Mouse (Mus musculus): ENCODE results near the gene Hid1. TPM values are rescaled to one million over a fixed set of nuclear protein-coding genes. Genes with fewer than 3 reads are reported as not detected.

The Hid1 gene
- polyA plus RNA-seq (2012; rRNA removed) = 80.8 and 93.5 TPM in 2 replicates

GRCm38 (mm10) chr11:115367395-115367944 lies at the start of gene Hid1:
Gene Hid1 (minus strand): TSS chr11:115367756.

DNA sequence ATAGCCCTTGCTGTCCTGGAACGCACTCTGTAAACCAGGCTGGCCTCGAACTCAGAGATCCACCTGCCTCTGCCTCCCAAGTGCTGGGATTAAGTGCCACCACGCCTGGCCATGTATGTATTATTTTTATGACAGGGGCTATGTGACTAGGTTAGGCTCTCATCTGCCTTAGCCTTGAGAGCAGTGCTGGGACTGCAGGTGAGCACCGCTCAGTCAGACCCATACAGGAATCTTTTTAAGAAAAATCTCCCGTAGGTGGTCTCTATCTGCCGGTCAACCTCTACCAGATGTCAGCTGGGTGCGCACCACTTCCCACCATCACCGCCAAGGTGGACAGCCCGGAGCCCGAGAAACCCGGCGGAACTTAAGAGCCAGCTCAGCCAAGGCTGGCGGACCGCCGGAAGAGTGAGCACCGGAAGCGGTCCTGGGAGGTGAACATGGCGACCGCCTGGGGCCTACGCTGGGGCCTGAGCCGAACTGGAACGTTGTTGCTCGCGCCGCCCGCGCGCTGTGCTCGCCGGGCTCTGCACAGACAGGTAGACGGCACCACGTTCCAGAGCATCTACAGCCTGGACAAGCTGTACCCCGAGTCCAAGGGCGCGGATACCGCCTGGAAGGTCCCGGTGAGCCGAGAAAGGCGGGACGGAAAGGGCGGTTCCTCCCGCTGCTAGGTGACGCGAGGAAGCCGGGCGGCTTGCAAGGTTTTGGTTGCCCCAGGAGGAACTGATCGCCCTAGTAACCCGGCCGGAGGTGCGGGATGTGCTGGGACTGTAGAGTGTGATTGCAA lies 36.0 kb upstream of the Hid1 start, which contains the start of gene Mrpl58:
Gene Mrpl58, plus strand, starts transcription at position 415 of the 787 bp plus-strand sequence.

GRCm38 (mm10) chr11:115381743-115382539 lies 14.4 kb upstream of the Hid1 start, which contains the start of gene Cdr2l:
Gene Cdr2l (plus strand): TSS chr11:115381916.

DNA sequence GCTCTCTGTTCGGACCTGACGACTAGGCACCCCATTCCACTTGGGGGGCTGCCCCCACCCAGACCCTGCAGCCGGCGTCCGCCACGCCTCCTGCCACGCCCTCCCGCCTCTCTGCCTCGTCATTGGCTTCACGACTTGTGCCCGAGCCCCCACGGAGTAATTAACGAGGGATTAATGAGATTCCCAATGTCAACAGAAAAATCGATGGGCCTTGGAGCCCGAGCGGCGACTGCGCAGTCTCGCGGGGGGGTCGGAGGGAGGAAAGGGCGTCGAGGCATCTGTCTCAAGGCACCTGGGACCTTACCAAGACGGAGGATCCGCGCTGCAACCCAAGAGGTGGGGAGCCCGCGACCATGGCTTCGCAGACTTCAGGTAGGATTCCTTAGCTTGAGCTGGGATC lies 33.0 kb downstream of the Hid1 start, which contains the start of gene Otop3:
Gene Otop3, plus strand, starts transcription at position 201 of the 400 bp plus-strand sequence.

GRCm38 (mm10) chr11:115321906-115322693 lies 45.5 kb downstream of the Hid1 start, which contains the start of gene Ush1g:
Gene Ush1g (minus strand): TSS chr11:115322041.

DNA sequence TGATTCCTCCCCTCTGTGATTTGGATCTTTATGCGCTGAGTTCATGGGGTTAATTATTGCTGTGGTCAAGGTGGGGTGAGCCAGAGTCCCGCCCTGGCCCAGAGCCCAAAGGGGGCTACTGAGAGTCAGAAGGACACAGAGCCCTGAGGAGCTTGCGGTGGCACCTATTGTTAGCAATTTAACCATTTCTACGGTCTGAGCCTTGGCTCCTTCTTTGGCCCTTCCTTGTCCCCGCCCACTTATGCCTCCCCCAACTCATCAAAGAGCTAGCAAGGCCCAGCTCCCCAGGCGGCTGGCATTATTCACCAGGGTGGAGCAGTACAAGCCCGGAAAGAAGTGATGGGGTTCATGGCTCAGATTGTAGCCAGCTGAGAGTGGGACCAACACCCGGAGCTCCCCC lies 60.7 kb downstream of the Hid1 start, which contains the start of gene Otop2:
Gene Otop2, plus strand, starts transcription at position 301 of the 400 bp plus-strand sequence.

Other genes starting within 250 kb of the Hid1 start
- gene Cd300lf, start 233.8 kb downstream of the Hid1 start, polyA plus RNA-seq (2012; rRNA removed) = 1.7 and 2.3 TPM in 2 replicates
- gene Slc9a3r1, start 204.4 kb downstream of the Hid1 start, polyA plus RNA-seq (2012; rRNA removed) = 43.1 and 57.6 TPM in 2 replicates
- gene Tmem104, start 180.3 kb downstream of the Hid1 start, polyA plus RNA-seq (2012; rRNA removed) = 7.5 and 8.3 TPM in 2 replicates
- 6.5 and 8.5 TPM in 2 replicates for gene Nat9, start 179.9 kb downstream of the Hid1 start, polyA plus RNA-seq (2012; rRNA removed)
- gene Grin2c, start 100.5 kb downstream of the Hid1 start, polyA plus RNA-seq (2012; rRNA removed) = 0.06 and 0.31 TPM in 2 replicates
- 12.4 and 13.3 TPM in 2 replicates for gene Fdxr, start 90.7 kb downstream of the Hid1 start, polyA plus RNA-seq (2012; rRNA removed)
- 6.2 and 6.6 TPM in 2 replicates for gene Fads6, start 70.1 kb downstream of the Hid1 start, polyA plus RNA-seq (2012; rRNA removed)
- 16.1 and 21.0 TPM in 2 replicates for gene Otop2, start 60.6 kb downstream of the Hid1 start, polyA plus RNA-seq (2012; rRNA removed)
- gene Ush1g, start 45.7 kb downstream of the Hid1 start, polyA plus RNA-seq (2012; rRNA removed) = 1.5 and 2.2 TPM in 2 replicates
- 23.8 and 26.0 TPM in 2 replicates for gene Otop3, start 33.0 kb downstream of the Hid1 start, polyA plus RNA-seq (2012; rRNA removed)
- 4.8 and 5.7 TPM in 2 replicates for gene Cdr2l, start 14.2 kb upstream of the Hid1 start, polyA plus RNA-seq (2012; rRNA removed)
- gene Mrpl58, start 36.0 kb upstream of the Hid1 start, polyA plus RNA-seq (2012; rRNA removed) = 36.6 and 39.3 TPM in 2 replicates
- gene Atp5h, start 52.2 kb upstream of the Hid1 start, polyA plus RNA-seq (2012; rRNA removed) = 14.7 and 18.0 TPM in 2 replicates
- 12.6 and 14.1 TPM in 2 replicates for gene Kctd2, start 52.4 kb upstream of the Hid1 start, polyA plus RNA-seq (2012; rRNA removed)
- 0.16 and 0.19 TPM in 2 replicates for gene Trim80, start 72.8 kb upstream of the Hid1 start, polyA plus RNA-seq (2012; rRNA removed)
- gene Slc16a5, start 94.7 kb upstream of the Hid1 start, polyA plus RNA-seq (2012; rRNA removed) = 25.7 and 34.8 TPM in 2 replicates
- 6.0 and 11.3 TPM in 2 replicates for gene Armc7, start 107.9 kb upstream of the Hid1 start, polyA plus RNA-seq (2012; rRNA removed)
- 32.8 and 35.6 TPM in 2 replicates for gene Nt5c, start 124.1 kb upstream of the Hid1 start, polyA plus RNA-seq (2012; rRNA removed)
- 192 and 238 TPM in 2 replicates for gene Jpt1, start 146.6 kb upstream of the Hid1 start, polyA plus RNA-seq (2012; rRNA removed)
- gene Sumo2, start 168.5 kb upstream of the Hid1 start, polyA plus RNA-seq (2012; rRNA removed) = 5.7 and 7.7 TPM in 2 replicates
- gene Nup85, start 196.7 kb upstream of the Hid1 start, polyA plus RNA-seq (2012; rRNA removed) = 12.5 and 15.1 TPM in 2 replicates
- 7.9 and 9.3 TPM in 2 replicates for gene Mrps7, start 236.2 kb upstream of the Hid1 start, polyA plus RNA-seq (2012; rRNA removed)
- 6.8 and 15.8 TPM in 2 replicates for gene Gga3, start 236.3 kb upstream of the Hid1 start, polyA plus RNA-seq (2012; rRNA removed)
- 34.3 and 37.0 TPM in 2 replicates for gene Mif4gd, start 245.2 kb upstream of the Hid1 start, polyA plus RNA-seq (2012; rRNA removed)